Mouse (Mus musculus) adrenal gland, adult 18-20 months (tissue): ENCODE results near the gene 4930568D16Rik. TPM values are rescaled to one million over a fixed set of nuclear protein-coding genes. Genes with fewer than 3 reads are reported as not detected.

Source experiments
- total RNA-seq, 2 experiments: library from RNA; stranded (reverse); gene quantifications; 1 replicate in 1 of 2; 2 replicates in 1 of 2; pipeline ENCODE4 v1.2.3; 2021

Gene 4930568D16Rik
- total RNA-seq, 2 experiments from 2014 or later: not detected

Other genes with a start within 250 kb of the 4930568D16Rik start
- 100 to 1,000 TPM; 187 to 226 TPM for gene Rab14, start 166.6 kb downstream of the 4930568D16Rik start, total RNA-seq
- gene Gsn, start 111.3 kb downstream of the 4930568D16Rik start, total RNA-seq: 100 to 1,000 TPM; 364 to 767 TPM
- 10 to 100 TPM; 46.9 to 80.6 TPM for gene Stom, start 30.8 kb downstream of the 4930568D16Rik start, total RNA-seq
- gene 4930402F06Rik, start 29.4 kb upstream of the 4930568D16Rik start, total RNA-seq: not detected
- gene Ggta1, start 95.5 kb upstream of the 4930568D16Rik start, total RNA-seq: 1 to 10 TPM; 9.4 to 9.8 TPM
- gene Dab2ip, start 190.5 kb upstream of the 4930568D16Rik start, total RNA-seq: 10 to 100 TPM; 43.5 to 87.3 TPM